Mouse (Mus musculus) naive thymus-derived CD4-positive, alpha-beta T cell, adult 2 months (primary cell): ENCODE measurements around the gene Kif21a.

Experiments
- DNase-seq: peaks from one replicate; pipeline ENCODE4 v3.0.0-alpha.2; 2011; ENCODE audit warnings: low read depth

Kif21a gene

DNA sequence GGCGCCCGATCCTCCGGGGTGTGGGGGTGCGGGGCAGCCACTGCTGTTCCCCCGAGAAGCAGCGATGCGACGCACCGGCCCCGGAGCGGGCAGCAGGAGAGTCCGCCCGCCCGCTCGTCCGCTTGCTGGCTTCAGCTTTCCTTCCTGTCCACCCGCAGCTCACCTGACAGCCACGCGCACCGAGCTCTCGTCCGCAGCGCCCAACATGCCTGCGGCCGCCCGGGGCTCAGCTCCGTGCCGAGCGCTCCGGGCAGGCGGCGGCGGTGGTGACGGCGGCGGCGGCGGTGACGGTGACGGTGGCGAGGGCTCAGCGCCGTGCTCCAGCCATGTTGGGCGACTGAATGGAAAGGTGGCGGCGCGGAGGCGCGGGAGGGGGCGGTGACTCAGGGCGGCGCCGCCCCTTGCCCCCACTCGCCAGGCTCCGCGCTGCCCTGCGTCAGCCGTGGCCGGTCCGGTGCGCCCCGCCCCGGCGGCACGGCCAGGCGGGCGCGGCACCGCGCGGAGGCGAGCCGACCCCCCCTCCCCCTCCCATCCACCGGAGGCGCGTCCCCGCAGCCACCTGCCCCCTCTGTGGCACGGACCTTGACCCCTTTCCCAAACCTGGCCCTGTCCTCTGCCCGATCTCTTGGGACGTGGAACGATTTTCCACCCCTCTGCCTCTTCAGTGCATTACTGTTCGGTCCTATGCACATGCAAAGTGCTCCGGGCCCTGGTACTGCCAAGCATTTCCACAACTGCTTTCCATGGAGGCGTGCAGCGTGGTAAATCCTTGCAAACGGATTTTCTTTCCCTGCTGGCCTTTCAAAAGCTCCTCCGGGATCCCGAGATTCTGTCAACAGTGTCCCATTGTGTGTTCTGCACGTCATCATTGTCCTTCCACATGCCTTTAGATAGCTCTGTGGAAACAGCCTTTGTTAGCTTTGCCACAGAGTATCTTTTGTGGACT is at the start of gene Kif21a:
Kif21a (minus strand) TSS at position 453 of the 946 bp plus-strand sequence.
- DNase-seq: no peak

DNA sequence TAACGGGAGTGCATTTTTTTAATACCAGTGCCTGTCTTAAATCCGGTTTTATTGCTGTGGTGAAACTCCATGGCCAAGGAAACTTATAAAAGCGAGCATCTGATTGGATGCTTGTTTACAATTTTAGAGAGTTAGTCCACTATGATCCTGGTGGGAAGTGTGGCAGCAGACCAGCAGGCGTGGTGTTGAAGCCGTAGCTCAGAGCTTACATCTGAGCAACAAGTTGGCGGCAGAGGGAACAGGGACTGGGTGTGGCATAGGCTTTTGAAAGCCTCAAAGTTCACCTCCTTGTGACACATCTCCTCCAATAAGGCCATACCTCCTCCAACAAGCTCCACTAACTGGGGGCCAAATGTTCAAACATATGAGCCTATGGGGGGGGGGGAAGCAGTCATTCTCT is 46.9 kb upstream of the Kif21a start:
- no peak for DNase-seq

DNA sequence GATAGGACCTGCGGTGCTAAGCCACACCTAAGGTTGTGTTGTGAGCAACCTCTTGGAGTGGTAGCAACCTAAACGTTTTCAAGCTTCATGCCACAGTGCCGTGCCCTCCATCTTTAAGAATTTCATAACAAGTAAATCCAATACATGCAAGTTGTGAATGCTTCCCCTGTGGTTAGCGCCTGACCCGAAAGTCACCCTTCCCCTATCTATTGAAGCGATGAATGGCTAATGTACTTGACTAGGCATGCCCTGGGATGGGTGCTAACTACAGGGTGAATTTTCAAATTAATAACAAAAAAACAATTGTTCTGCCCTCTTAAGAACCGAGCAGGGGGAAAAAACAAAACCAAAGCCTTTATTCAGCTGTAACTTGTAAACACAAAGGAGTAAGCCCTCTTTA is 39.7 kb upstream of the Kif21a start:
- DNase-seq: no peak

DNA sequence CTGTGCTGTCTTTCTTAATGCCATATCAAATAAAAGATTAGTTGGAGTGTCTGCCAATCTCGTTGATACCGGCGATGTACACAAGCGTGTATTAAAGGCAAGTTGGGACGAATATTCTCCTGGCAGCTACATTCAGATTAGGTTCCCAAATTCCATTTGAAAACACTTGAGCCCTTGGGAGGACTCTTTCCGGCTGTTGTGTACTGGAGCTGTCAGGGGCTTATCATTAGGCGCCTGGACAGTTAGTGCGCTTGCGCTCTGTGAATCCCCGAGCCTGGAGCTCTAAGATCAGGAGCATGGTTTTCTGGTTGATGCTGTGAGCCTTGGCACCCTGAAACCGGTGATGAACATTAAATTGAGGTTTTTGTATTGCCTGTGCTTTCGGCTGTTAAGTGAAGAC is 38.3 kb upstream of the Kif21a start:
- DNase-seq: no peak

DNA sequence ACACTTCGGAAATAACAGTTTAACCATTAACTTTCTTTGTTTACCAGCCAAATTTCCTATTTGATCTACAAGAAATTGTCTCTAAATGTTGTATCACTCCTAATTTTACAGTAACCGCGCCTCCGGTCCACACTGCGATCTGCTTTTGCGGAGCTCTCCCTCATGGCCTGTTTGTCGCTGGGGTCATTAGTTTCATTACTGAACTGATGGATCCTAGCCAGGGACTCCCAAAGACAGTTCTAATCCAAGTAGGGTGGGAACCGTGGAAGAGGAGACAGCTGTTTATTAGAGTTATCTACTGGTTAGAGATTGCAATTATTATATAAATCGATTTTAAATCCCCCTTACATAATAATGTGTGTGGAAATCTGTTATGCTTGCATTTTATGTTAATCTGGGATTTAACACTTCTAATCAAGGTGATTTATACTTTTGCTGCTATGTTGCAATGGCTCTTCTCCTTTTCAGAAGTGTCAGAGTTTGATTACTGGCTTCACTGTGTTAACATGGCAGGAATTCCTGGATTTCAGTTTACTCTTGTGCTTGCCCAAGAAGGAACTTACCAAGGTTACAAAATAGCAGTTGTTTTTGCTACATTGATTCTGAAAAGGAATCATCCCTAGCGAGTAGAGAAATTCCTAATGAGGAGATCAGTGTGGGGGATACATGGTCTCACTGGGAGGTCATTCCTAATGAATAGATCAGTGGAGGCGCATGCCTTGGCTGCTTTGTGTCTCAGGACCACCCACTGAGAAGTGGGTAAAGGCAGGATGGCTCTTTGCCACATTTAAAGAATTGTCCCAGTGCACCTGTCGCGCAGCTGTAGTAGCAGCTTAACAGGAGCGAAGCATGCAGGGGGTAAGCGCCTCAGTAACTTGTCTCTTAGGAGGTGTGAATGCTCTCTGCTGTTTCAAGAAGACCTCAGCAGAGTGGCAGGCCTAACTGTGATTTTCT is 28.0 kb upstream of the Kif21a start:
- no peak for DNase-seq

DNA sequence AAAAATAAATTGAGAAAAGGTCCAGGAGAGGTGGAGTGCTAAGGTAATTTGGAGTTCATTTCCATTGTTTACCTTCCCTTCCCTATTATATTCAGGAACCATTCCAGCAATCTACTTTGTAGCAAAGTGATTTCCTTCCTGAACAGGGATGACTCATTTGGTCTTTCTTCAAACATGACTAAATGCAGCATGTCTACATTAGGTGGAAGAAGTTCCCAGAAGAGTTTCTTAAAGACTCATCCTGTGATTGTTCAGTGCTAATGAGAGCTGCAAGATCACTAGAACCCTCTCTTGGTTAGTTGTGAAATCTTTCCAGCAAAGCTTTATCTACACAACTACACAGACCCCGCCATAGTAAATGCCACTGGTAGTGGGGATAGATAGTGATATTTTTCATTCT is 22.7 kb upstream of the Kif21a start:
- DNase-seq: no peak

DNA sequence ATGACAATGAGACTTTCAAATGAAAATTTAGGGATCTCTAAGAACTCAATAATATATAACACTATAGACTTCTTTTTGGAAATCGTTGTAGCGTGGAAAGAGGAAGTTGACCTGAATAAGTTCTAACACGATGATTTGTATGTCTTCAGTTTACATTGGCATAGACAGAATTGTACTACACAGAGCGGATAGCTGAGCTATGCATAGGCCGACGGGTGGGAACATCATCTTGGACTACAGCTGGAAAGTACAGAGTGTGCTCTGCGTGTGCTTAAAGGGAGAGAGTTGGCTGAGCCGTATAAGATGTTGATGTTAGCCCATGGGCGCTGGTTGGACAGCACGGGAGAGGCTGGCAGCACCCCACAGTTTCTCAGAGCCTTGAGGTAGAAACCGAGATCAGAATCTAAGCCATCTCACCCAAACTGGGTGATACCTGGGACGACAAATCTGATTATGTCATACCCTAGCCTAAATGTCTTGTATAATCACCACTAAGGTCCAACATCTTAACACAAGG is 14.6 kb upstream of the Kif21a start:
- DNase-seq: no peak

DNA sequence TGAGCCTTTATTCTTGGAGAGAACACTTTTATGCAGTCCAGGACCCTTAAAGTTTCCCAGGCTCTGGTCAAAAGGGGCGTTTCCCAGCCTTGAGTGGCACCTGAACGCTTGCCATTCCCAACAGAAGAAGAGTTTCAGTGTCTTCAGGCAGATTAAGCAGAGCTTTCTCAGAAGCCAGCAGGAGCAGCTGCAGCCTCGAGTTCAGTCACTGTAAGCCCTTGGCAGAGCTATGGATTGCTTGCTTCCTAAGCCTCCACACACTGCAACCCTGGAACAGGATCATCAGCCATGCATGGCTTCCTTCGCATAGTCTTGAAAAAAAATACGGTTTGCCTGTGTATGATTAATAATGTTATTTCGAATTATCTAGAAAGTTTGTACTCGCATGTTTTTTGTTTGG is 14.1 kb upstream of the Kif21a start:
- DNase-seq: no peak

DNA sequence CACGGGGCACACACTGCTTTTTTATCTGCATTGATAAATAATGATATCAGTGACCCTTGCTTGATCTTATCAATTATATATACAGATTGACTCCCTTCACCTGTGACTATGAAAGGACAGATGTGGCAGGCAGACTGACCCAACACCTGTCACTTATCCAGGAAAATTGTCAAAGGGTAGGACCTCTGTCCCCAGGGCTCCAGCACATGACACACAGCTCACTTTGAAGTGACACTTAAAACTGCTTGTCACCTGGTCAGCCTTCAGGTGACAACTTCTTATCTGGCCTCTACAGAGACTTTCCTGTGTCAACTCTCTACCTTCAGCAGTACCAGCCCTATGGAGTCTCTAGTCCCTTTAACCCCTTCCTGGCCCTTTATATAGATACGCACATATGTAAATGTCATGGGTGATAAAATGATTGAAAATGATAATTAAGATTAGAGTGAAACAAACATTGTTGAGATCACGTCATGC is 7.2 kb upstream of the Kif21a start:
- DNase-seq: no peak

DNA sequence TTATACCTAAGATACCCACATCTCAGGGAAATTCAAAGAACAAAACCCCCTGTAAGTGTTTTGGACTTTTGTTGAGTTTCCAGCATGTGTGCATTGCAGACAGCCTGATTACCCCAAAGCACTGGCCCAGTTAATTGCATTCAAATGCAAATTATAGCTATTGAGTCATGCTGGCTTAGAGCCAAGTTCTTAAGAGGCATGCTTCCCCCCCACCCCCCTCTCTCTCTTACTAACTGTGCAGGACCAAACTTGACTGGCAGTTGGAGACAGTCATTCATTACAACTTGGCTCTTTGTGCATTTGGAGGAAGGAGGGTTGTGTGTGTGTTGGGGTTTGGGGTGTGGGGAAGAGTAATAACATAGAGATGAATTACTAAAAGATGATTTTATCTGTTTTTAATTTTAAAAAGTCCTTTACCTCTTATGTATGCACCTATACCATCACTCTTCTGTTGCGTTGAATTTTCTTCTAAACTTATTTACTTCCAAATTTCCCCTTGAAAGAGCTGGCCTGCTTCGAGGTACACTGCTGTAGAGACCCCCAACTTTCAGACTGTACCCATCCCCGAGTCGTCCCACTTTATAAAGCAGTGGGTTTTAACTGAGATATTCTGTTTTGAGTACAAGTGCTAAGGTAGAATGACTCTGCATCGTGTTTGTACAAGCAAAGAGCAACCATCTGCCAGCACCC is 6.6 kb upstream of the Kif21a start:
- DNase-seq: no peak

DNA sequence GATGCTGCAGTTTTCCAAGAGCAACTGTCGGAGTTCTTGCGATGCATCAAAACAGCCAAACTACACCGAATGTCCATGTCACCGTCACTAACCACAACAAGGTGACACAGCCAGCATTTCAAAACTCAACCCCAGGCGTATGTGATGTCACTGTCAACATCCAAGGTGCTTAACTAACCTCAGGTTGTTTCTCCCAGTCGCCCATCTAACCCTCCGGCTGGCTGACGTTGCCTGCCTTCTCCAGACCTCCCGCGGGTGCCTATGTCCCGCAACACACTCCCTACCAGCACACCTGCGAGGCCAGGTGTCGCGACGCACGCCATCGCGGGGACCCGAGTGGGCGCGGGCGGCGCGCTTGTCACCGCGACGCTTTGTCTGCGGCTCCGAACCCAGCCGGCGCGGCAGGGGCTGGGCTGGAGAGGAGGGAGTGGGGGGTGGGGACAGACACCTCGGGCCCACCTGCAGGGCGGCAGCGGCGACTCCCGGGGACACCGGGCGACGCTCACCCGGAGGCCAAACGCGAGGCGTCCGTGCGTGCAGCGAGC is 725 bp downstream of the Kif21a start:
- DNase-seq: no peak

DNA sequence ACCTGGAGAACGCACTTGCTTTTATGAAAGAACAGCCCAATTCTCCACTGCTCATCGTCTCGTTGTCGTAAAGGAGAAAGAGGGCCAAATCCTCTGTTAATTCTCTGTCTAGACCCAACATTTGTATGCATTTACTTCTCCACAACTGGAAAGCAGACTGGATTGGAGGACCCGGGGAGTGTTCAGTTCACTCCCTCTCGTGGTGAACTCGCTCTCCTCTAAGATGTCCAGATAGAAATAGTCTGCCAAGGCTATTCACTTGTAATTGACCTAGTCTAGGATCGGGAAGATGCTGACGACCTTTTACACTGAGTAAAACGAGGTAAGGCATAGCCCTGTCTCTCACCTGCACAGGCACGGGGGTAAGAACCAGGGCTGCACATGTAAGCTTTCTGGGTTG is 2.1 kb downstream of the Kif21a start:
- DNase-seq: no peak

DNA sequence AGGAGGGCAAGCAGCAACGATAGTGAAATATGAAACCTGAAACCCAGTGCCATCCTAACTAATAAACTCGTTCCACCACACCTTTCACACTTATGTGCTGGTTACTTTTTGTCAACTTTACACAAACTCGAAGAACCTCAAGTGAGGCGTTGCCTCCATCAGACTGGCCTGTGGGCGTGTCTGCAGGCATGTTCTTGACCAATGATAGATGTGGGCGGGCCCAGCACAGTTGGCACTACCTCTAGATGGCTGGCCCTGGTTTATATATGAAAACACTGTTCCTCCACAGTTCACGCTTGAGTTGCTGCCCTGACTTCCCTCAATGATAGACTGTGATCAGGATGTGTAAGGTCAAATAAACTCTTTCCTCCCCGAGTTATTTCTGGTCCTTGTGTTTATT is 3.2 kb downstream of the Kif21a start:
- no peak for DNase-seq

DNA sequence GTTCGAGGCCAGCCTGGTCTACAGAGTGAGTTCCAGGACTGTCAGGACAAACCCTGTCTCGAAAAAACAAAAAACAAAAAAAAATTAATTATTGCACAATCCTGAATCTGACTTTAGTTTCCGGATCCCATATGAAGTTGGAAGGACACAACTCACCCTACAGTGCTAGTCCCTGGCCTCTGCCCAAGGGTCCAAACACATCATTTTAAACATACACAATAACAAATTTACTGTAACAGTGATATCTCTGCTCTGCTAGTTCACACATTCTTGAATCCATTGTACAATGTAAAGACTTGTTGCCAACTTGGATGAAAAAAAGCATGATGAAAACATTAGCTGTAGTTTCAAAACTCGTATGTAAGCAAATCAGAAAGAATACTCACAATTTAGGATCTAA is 6.5 kb downstream of the Kif21a start:
- DNase-seq: no peak

DNA sequence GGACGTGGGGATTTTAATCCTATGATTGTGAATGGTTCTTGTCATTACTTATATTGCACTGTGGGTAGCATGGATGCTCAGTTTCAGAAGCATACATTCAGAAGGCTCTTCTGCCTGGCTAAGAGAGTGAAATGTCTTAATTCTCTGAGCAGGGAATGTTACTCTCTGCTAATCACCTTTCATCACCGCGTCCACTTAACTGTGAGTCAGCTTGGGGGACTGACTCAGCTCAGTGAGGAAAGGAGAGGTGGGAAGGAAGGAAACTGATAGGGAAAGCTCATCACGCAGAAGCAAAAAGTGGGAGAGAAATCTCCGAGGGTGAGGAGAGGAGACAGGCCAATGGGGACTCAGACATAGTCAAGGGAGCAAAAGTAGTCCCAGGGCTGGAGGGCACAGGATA is 10.9 kb downstream of the Kif21a start:
- no peak for DNase-seq

DNA sequence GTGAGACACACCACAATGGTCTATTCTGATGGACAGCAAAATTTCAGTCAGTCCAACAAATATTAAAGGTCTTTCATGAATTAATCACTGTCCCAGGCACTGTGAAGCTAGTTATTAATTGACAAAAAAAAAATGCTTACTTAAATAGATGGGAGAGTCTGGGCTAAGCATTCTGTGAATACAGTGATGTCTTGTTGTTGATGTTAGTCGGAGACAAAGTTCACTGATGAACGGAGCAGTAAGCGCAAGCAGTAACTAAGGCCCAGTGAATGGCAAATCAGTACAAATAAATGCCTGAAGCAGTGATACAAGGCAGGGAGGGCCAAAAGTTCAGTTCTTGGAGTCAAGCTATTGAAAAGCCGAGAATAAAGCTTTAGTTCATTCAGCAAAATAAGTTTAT is 15.7 kb downstream of the Kif21a start:
- DNase-seq: no peak

DNA sequence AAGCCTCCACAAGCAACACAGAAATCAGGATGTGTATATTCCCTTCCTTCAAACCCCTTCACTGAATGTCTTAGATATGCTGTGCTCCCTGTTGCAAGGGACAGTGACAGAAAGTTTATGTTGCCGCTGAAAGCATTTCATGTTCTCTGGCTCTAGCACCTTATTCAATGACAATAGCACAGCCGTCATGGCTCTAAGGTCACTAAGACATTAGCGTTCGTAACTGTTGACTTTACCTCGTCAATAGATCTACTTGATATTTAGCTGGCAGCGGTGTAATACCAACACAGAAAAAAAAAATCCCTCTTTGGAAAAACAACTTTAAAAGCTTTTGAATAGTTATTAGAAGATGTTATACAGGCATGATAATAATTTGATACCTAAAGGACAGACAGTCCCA is 16.2 kb downstream of the Kif21a start:
- no peak for DNase-seq

DNA sequence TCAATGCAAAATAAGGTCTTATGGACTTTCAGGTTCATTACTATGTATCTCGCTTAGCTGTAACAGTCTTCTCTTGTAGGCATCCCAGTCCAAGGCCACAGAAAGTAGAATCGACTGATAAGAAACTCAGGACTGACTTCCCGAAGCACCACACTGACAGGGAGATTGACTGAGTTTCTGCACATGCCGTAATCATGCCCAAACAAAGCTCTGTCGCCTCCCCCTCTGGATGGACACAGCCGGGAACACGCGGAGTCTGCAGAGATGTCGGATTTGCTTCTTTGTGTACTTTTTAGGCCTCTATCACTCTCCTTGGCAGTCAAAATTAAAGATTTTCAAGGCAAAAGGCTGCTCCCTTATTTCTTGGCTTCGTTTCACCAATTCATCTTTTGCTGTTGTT is 20.8 kb downstream of the Kif21a start:
- no peak for DNase-seq

DNA sequence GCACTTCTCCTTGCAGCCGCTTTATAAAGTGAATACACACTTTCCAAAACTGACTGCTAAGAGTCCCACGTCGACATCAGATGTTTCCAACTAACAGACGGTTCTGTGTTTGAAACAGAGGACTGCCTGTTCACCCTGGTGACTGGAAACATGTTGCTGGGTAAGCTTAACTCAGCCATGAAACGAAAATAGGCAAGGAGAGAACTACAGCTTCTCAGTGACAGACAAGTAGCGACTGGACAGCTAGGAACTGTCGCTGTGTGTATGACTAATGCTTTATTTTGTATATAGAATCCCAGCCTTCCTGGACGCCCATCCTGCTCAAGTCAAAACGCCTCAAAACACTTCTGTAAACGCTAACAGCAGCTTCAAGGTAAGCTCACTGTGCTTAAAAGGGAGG is 21.3 kb downstream of the Kif21a start:
- DNase-seq: no peak

DNA sequence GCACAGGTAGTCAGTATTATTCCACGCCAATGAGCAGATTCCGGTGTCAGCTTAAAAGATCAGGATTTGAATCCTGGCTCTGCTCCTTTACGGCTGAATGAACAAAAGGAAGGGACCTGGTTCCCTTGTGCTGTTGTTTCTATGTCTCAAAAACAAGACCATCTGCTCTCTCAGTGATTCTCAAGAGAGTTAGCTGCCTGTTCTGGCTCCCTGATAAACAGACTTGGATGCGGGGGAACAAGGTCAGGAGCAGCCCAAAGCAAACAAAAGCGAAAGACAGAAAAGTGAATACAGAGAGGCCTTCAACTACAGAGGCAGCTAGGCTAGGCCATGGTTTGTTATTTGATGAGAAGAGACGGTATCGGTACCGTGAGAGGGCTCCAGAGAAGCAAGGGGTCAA is 27.5 kb downstream of the Kif21a start:
- DNase-seq: no peak

DNA sequence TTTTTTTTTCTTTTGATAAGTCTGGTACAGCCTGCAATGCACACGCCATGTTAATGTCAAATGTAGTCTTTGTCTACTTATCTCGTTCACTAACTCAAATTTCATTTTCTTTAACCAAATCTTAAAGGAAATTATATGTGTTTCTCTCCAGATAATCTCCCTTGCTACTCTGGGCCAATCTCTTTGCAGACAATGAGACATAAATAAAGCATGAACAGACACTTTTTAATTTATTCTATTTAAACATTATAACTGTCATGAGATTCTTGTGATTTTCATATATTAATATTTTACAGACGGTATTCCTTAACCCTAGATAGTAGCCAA is 30.9 kb downstream of the Kif21a start:
- no peak for DNase-seq
